Mouse (Mus musculus): ENCODE measurements at regions not wholly inside any gene's neighbourhood (a gene's known extent, or its start where the extent isn't known, plus 50 kb on each side); places are given as distances from the start of the nearest gene placed in this dataset.

DNA sequence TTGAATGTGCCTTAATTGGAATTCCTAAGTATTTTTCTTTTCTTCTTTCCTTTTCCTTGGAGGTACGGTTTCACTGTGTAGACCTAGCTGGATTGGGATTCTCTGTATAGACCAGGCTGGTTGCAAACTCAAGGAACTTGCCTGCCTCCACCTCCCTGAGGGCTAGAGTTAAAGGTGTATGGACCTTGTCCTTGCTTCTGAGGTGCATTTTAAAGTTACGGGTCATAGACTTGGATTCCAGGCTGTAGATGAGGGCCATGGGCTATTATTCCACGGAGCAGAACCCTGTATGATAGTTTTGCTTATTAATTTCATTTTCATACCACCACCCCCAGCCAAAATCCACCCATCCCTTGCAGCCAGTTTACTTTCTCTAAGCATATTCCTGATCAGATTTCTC, 50.7 kb upstream of the Wdr26 start:
- TF ChIP-seq CTCF (IDR thresholded peaks at IDR 0.05; ENCODE audit: insufficient read depth, low read length): no peak
- no peak for TF ChIP-seq POLR2A (IDR thresholded peaks at IDR 0.05; ENCODE audit: borderline replicate concordance, extremely low read depth, low read depth, low read length)
